Mouse (Mus musculus) testis, adult 2 months (tissue): Measurements from ENCODE around the gene Smgc.

Experiments used
- CTCF ChIP-seq: fragments of 200-500 bp; IDR thresholded peaks from 2 replicates; pipeline ENCODE4 v1.5.1; 2012; ENCODE audit warnings: low read depth, mild to moderate bottlenecking, inconsistent platforms, low read length, moderate library complexity; ENCODE audit not compliant: control insufficient read depth, insufficient read depth, insufficient replicate concordance
- POLR2A ChIP-seq: fragments of 200-500 bp; IDR thresholded peaks from 2 replicates; pipeline ENCODE4 v1.6.1; 2012; ENCODE audit warnings: low read depth, mild to moderate bottlenecking, inconsistent platforms, low read length, moderate library complexity; ENCODE audit not compliant: control insufficient read depth

- TF ChIP-seq POLR2A (no peak), CTCF (no peak)
Measured at GRCm38 (mm10) chr15:91806463-91806862, 31.6 kb upstream of the Smgc start.
